Mouse (Mus musculus) Patski (cell line): Measurements from ENCODE around the gene Cdcp1. TPM values are rescaled to one million over a fixed set of nuclear protein-coding genes. Genes with fewer than 3 reads are reported as not detected.

Experiments
- ATAC-seq: fragments of 100-300 bp; one replicate; pipeline ENCODE4 v1.8.0; 2021
- CTCF ChIA-PET: fragments of 350-600 bp; sonication (Branson Sonifier 250); formaldehyde crosslinking; loops from one replicate; lab custom pipeline; 2022; ENCODE audit warnings: inconsistent platforms; lab: Charles Lee
- POLR2A ChIA-PET: fragments of 350-600 bp; sonication (Branson Sonifier 250); formaldehyde crosslinking; loops from one replicate; lab custom pipeline; 2022; ENCODE audit warnings: antibody characterized with exemption, inconsistent platforms; lab: Charles Lee
- DNase-seq: peaks from one replicate; pipeline ENCODE4 v3.0.0-alpha.2; 2011; ENCODE audit warnings: low read depth, low spot score
- H3K27me3 ChIP-seq: fragments of 371-371 bp; one replicate; pipeline ENCODE4 v1.5.1; 2021
- CTCF ChIP-seq: fragments of 100-300 bp; IDR thresholded peaks from one replicate; pipeline ENCODE4 v1.5.1; 2021
- in situ Hi-C: fragments of 300-500 bp; cut with MboI; formaldehyde crosslinking; loops from 3 replicates; pipeline ENCODE4 v1.11.1; 2018; ENCODE audit warnings: low pct_unique_long_range_greater_than_20kb, mixed read lengths
- polyA plus RNA-seq: library from polyadenylated mRNA; unstranded; gene quantifications from one replicate; pipeline ENCODE4 v1.2.3, GENCODE M21; 2021

Cdcp1 gene
- polyA plus RNA-seq, 1 experiment from 2014 or later = not detected

DNA sequence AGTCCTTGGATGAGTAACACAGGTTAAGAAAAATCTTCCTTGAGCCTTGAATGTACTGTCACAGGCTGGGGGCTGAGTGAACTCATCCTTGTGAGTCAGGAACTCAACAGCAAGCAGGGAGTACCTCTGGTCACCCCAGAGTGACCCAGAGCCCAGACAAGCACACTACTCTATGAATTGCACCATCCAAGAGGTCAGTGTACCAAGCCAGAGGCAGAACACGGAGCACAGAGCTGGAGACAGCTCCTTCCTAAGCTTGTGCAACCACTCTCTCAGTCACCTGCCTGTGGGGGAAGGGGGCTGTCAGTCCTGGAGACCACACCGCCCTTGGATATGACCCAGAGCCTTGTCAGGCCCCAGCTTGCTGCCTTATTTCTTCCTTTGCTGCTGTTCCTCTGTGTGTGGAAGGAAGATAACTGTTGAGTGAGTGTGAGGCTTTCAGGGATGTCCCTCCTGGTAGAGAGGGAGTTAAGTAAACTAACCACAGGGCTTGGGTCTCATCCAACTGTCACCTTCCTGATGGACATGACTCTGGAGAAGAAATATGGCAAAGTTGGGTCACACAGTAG lies 9.1 kb upstream of the Cdcp1 start:
- no peaks in the 10 kb centered on the region for H3K27me3 ChIP-seq
- ChIA-PET POLR2A (interaction anchor here (0.7 kb wide), 1 partner anchor 19 kb away, joined by 3 read pairs; no protein-coding TSS in a partner anchor), CTCF (no interaction called here)
- ATAC-seq = peak; percentile 69
- TF ChIP-seq CTCF = no peak
- in situ Hi-C loops = loop anchor here (25.0 kb wide), 1 partner anchor 588 kb away; no protein-coding TSS in a partner anchor
- DNase-seq = no peak

DNA sequence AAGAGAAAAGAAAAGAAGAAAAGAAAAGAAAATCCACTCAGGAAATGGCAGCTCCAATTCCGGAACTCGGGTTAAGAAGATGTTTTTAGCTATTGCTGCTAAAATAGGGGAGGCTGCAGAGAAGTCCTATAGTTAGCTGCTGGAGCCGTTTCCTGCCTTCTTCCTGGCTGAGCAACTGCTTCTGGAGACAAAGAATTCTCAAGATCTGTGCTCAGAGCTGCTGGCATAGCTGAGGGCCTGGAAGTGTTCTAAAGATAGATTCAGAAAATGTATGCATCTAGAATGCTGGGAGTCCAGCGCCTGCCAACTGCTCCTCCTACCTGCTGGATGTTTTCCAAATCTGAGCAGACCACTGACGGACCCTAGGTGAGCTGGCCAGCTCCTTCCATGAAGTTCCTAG lies 4.0 kb upstream of the Cdcp1 start:
- ChIA-PET CTCF (no interaction called here), POLR2A (no interaction called here)
- in situ Hi-C loops = no loop called here
- no peak for DNase-seq
- no peaks in the 10 kb centered on the region for H3K27me3 ChIP-seq
- TF ChIP-seq CTCF = no peak
- no peak for ATAC-seq

- ChIA-PET CTCF (no interaction called here), POLR2A (no interaction called here)
- in situ Hi-C loops = no loop called here
- DNase-seq = no peak
- no peaks in the 10 kb centered on the region for H3K27me3 ChIP-seq
- ATAC-seq = no peak
- no peak for TF ChIP-seq CTCF
Measured at GRCm38 (mm10) chr9:123213371-123213770, 2.5 kb downstream of the Cdcp1 start.

DNA sequence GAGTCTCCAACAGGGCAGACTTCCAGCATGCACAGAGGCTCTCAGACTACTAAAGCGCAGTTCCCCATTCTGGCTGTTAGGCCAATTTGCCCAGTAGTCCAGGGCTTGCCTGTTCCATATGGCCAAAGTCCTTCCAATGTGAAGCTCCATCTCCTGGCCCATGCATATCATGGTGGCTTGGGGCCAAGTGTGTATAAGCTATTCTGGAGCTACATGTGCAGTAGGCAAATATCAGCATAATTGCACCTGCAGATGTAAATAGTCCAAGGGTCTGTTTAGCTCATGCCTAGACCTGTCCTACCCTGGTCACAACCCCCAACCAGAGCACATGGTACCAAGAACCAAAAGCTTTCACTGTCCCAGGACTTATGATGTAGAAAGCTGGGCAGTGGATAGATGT lies 7.9 kb downstream of the Cdcp1 start:
- ChIA-PET POLR2A (no interaction called here), CTCF (interaction anchor here (0.9 kb wide), 1 partner anchor 9 kb away, joined by 3 read pairs; no protein-coding TSS in a partner anchor)
- H3K27me3 ChIP-seq = no peaks in the 10 kb centered on the region
- in situ Hi-C loops = no loop called here
- no peak for TF ChIP-seq CTCF
- no peak for ATAC-seq
- DNase-seq = no peak

GRCm38 (mm10) chr9:123206948-123207347 lies 8.9 kb downstream of the Cdcp1 start:
- TF ChIP-seq CTCF = no peak
- ChIA-PET CTCF (interaction anchor here (1.6 kb wide), 1 partner anchor 47 kb away, joined by 3 read pairs; no protein-coding TSS in a partner anchor), POLR2A (interaction anchor here (1.0 kb wide), 1 partner anchor 19 kb away, joined by 3 read pairs; no protein-coding TSS in a partner anchor)
- no peak for ATAC-seq
- H3K27me3 ChIP-seq = no peaks in the 10 kb centered on the region
- no peak for DNase-seq
- in situ Hi-C loops = no loop called here

GRCm38 (mm10) chr9:123206526-123206925 lies 9.3 kb downstream of the Cdcp1 start:
- no peak for TF ChIP-seq CTCF
- H3K27me3 ChIP-seq = no peaks in the 10 kb centered on the region
- DNase-seq = no peak
- no peak for ATAC-seq
- in situ Hi-C loops = no loop called here
- ChIA-PET CTCF (interaction anchor here (1.6 kb wide), 1 partner anchor 47 kb away, joined by 3 read pairs; no protein-coding TSS in a partner anchor), POLR2A (interaction anchor here (1.0 kb wide), 1 partner anchor 19 kb away, joined by 3 read pairs; no protein-coding TSS in a partner anchor)

DNA sequence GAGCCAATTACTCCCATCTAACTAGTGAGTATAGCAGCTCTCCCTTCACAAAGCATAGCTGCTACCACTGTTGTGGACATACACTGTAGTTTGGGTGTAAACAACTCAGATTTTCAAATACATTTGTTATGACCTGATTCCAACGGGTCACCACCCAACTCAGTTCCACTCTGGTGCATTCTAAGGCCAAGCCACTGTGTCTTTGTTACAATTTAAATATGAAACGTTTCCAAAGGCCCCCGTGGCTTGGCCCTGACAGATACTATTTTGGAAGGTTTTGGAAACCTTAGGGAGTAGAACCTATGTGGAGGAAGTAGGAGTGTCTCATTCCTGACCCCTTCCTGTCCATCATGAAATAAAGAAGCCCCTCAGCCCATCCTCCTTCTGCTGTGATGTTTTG lies 15.7 kb downstream of the Cdcp1 start:
- POLR2A ChIA-PET = no interaction called here
- TF ChIP-seq CTCF = no peak
- no peak for ATAC-seq
- H3K27me3 ChIP-seq = no peaks in the 10 kb centered on the region
- CTCF ChIA-PET = interaction anchor here (2.2 kb wide), 1 partner anchor 10 kb away, joined by 6 read pairs; no protein-coding TSS in a partner anchor
- in situ Hi-C loops = loop anchor here (5.0 kb wide), 1 partner anchor 42 kb away; no protein-coding TSS in a partner anchor
- no peak for DNase-seq

DNA sequence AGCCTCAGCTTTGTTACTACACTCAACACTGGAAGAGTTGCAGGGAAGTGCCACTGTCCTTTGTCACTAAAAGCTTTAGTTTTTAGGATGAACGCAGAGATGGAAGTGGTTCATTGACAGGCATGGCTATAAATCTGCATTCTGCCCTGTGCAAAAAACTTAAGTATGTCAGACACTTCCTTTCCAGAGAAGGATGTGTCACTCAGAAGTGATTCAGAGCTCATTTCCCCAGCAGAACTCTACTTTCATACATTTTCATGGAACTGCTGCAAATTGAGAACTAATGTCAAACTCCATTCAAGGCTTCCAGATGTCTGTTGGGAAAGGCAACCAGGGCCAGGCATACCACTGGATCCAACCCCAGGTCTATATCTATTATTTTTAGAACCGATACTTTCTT lies 27.6 kb downstream of the Cdcp1 start:
- ChIA-PET POLR2A (interaction anchor here (0.6 to 1.5 kb wide), 4 partner anchors 13 to 342 kb away, joined by 3 to 5 read pairs (median 3); no protein-coding TSS in a partner anchor), CTCF (interaction anchor here (1.5 to 1.6 kb wide), 2 partner anchors 36 to 56 kb away, joined by 3 to 4 read pairs; no protein-coding TSS in a partner anchor)
- H3K27me3 ChIP-seq = no peaks in the 10 kb centered on the region
- in situ Hi-C loops = no loop called here
- no peak for ATAC-seq
- DNase-seq = no peak
- no peak for TF ChIP-seq CTCF

GRCm38 (mm10) chr9:123187589-123187988 lies 28.2 kb downstream of the Cdcp1 start:
- no peaks in the 10 kb centered on the region for H3K27me3 ChIP-seq
- DNase-seq = peak; percentile 44
- ChIA-PET CTCF (interaction anchor here (0.9 to 1.5 kb wide), 2 partner anchors 33 to 56 kb away, joined by 3 to 4 read pairs; no protein-coding TSS in a partner anchor), POLR2A (interaction anchor here (0.6 to 0.8 kb wide), 4 partner anchors 19 to 342 kb away, joined by 3 to 5 read pairs (median 3); no protein-coding TSS in a partner anchor)
- TF ChIP-seq CTCF = no peak
- in situ Hi-C loops = no loop called here
- no peak for ATAC-seq

DNA sequence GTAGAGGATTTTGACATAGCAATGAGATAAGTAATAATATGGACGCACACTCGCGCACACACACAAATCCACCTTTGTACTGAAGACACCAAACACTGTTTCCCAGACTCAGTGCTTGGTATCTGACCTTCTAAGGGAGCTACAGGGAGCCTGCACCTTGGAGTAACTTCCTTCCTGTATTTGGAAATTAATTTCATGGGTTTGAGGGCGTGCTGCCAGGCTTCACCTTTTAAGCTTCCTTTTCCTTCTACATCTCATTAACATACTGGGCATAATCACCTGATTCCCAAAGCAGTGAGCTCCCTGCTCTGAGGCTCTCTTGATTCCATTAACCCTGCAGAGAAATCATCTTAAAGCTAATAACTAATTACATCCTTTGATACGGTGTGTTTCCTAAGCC lies 29.7 kb downstream of the Cdcp1 start:
- POLR2A ChIA-PET = no interaction called here
- H3K27me3 ChIP-seq = no peaks in the 10 kb centered on the region
- CTCF ChIA-PET = no interaction called here
- TF ChIP-seq CTCF = no peak
- DNase-seq = no peak
- in situ Hi-C loops = no loop called here
- no peak for ATAC-seq

GRCm38 (mm10) chr9:123185546-123185945 lies 30.3 kb downstream of the Cdcp1 start:
- ChIA-PET CTCF (no interaction called here), POLR2A (no interaction called here)
- no peak for TF ChIP-seq CTCF
- H3K27me3 ChIP-seq = no peaks in the 10 kb centered on the region
- in situ Hi-C loops = no loop called here
- DNase-seq = no peak
- ATAC-seq = no peak
